Mouse (Mus musculus) stomach, postnatal 0 days (tissue): ENCODE measurements around the gene C8a. TPM values are rescaled to one million over a fixed set of nuclear protein-coding genes. Genes with fewer than 3 reads are reported as not detected.
A peak's percentile ranks its signal among the peaks of the same experiment; 100 is the strongest.

ENCODE experiments used
- ATAC-seq: fragments of 200-750 bp; cut with Nextera tagmentation; 2 replicates; pipeline ENCODE4 v1.8.0; 2017; ENCODE audit not compliant: low FRiP score, low TSS enrichment
- DNase-seq: peaks from one replicate; pipeline ENCODE4 v3.0.0-alpha.2; 2016; ENCODE audit warnings: low spot score
- H3K27ac ChIP-seq: fragments of 300-500 bp; sonication (generic); replicated peaks from 2 replicates; pipeline ENCODE4 v1.5.1; 2014; ENCODE audit warnings: mild to moderate bottlenecking, control low read depth
- H3K27me3 ChIP-seq: fragments of 300-500 bp; sonication (generic); 2 replicates; pipeline ENCODE4 v1.6.1; 2014; ENCODE audit warnings: low read length; ENCODE audit not compliant: control insufficient read depth, insufficient read depth
- H3K36me3 ChIP-seq: fragments of 300-500 bp; sonication (generic); 2 replicates; pipeline ENCODE4 v1.6.1; 2014; ENCODE audit warnings: low read length, mixed read lengths; ENCODE audit not compliant: control insufficient read depth, insufficient read depth
- H3K4me1 ChIP-seq: fragments of 300-500 bp; sonication (generic); replicated peaks from 2 replicates; pipeline ENCODE4 v1.6.1; 2014; ENCODE audit warnings: antibody characterized with exemption; ENCODE audit not compliant: control insufficient read depth, insufficient read depth
- H3K4me2 ChIP-seq: fragments of 300-500 bp; sonication (generic); replicated peaks from 2 replicates; pipeline ENCODE4 v1.6.1; 2014; ENCODE audit warnings: low read depth, mild to moderate bottlenecking, control low read depth, moderate library complexity
- H3K4me3 ChIP-seq: fragments of 300-500 bp; sonication (generic); 2 replicates; pipeline ENCODE4 v1.5.1; 2014; ENCODE audit warnings: low read depth, low read length, control low read depth
- H3K9ac ChIP-seq: fragments of 300-500 bp; sonication (generic); 2 replicates; pipeline ENCODE4 v1.6.1; 2014; ENCODE audit warnings: mild to moderate bottlenecking, low read length, control low read depth, mixed read lengths
- H3K9me3 ChIP-seq: fragments of 300-500 bp; sonication (generic); 2 replicates; pipeline ENCODE4 v1.6.1; 2016; ENCODE audit warnings: low read length; ENCODE audit not compliant: control insufficient read depth
- CTCF ChIP-seq: IDR thresholded peaks from 2 replicates; pipeline ENCODE4 v1.5.1; 2016; ENCODE audit warnings: antibody characterized with exemption, low read depth, mild to moderate bottlenecking, moderate library complexity
- EP300 ChIP-seq: optimal IDR thresholded peaks from 2 replicates; pipeline ENCODE3; 2016; ENCODE audit warnings: antibody characterized with exemption
- WGBS: fragments of 180-500 bp; shearing (Covaris S2); extraction: QIAGEN DNeasy Blood & Tissue Kit; methylation state at CpG from one replicate; pipeline ENCODE4 v1.1.7; 2014; 5-methylcytosine and 5-hydroxymethylcytosine counted together
- polyA plus RNA-seq: library from polyadenylated mRNA; unstranded; fragments of >200 nt; fragmentation: Nextera tagmentation; extraction: Ambion mirVana; gene quantifications from 2 replicates; pipeline ENCODE4 v1.2.1, GENCODE M21; 2015

C8a gene
- polyA plus RNA-seq = 0.06 TPM in 1 of 2 replicates, not detected in the other

GRCm38 (mm10) chr4:104876323-104876722 is at the start of gene C8a:
Gene C8a, minus strand, starts transcription at chr4:104876398.
- Histone ChIP-seq H3K27ac (no peak within 1 kb of the TSS), H3K27me3 (no peaks in the 10 kb centered on the region), H3K4me1 (no peaks in the 10 kb centered on the region), H3K36me3 (no peaks in the 10 kb centered on the region), H3K9ac (no peak within 1 kb of the TSS), H3K4me2 (no peak within 1 kb of the TSS), H3K4me3 (no peak within 1 kb of the TSS), H3K9me3 (no peaks in the 10 kb centered on the region)
- ATAC-seq (no peak), DNase-seq (no peak)
- TF ChIP-seq CTCF (no peak), EP300 (no peak)
- WGBS = 63% methylated on average over 3 of the region's 3 CpGs

DNA sequence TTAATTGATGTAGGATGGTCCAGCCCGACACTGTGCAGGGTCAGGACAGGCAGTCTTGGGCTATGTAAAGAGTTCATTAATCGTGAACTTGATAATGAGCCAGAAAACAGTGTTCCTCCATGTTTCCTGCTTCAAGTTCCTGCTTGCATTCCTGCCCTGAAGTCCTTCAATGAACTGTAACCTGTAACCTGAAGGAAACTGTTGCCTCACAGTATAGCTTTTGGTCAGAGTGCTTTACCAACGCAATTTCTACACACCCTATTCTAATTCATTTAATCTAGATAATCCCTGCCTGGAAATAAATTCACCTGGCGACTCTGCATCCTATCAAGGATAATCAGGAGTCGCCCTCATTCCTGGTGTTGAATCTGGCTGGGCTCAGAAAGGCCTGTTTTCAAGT is 49.2 kb upstream of the C8a start:
- H3K36me3 ChIP-seq = no peaks in the 10 kb centered on the region
- no peaks in the 10 kb centered on the region for H3K9me3 ChIP-seq
- no peak overlapping the region for H3K9ac ChIP-seq
- no peak overlapping the region for H3K27ac ChIP-seq
- no peaks in the 10 kb centered on the region for H3K27me3 ChIP-seq
- H3K4me3 ChIP-seq = no peak overlapping the region
- no peak for ATAC-seq
- no peak for DNase-seq
- H3K4me2 ChIP-seq = no peak overlapping the region
- H3K4me1 ChIP-seq = no peaks in the 10 kb centered on the region
- 72% methylated on average over 5 of the region's 5 CpGs for WGBS
- TF ChIP-seq EP300 (no peak), CTCF (no peak)

GRCm38 (mm10) chr4:104918017-104918416 is 41.8 kb upstream of the C8a start:
- DNase-seq = no peak
- Histone ChIP-seq H3K9me3 (no peaks in the 10 kb centered on the region), H3K27ac (no peak overlapping the region), H3K27me3 (no peaks in the 10 kb centered on the region), H3K4me1 (no peaks in the 10 kb centered on the region), H3K4me3 (no peak overlapping the region), H3K4me2 (no peak overlapping the region), H3K9ac (no peak overlapping the region), H3K36me3 (no peaks in the 10 kb centered on the region)
- no peak for ATAC-seq
- TF ChIP-seq EP300 (no peak), CTCF (no peak)
- 70% methylated on average over 6 of the region's 6 CpGs for WGBS

DNA sequence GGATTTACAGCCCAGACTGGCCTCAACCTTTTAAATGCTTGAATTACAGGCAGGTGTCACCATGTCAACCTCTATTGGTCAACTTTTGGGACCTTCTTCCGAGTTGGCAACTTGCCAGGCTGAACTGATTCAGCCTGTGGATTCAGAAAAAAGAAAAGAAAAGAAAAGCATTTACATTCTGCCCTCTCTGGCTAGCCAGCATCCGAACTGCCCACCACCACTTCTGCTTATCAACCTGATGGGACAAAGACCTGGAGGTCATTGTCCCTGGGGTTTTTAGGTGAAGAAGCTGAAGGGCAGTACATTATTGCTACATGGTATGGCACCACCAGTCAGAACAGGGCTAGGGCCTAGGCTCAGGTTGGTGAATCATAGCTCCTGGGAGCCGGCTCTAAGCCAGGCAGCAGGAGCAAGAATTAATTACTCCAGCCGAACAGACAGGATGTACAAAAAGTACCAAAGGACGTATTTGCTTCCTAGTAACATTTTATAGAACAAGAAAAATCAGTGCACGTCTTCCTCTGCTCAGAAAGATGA is 38.6 kb upstream of the C8a start:
- Histone ChIP-seq H3K4me3 (no peak overlapping the region), H3K4me1 (no peaks in the 10 kb centered on the region), H3K9me3 (no peaks in the 10 kb centered on the region), H3K4me2 (no peak overlapping the region), H3K27ac (no peak overlapping the region), H3K9ac (no peak overlapping the region), H3K27me3 (no peaks in the 10 kb centered on the region), H3K36me3 (no peaks in the 10 kb centered on the region)
- TF ChIP-seq EP300 = no peak
- TF ChIP-seq CTCF = no peak
- ATAC-seq (no peak), DNase-seq (no peak)
- 47% methylated on average over 6 of the region's 6 CpGs for WGBS

DNA sequence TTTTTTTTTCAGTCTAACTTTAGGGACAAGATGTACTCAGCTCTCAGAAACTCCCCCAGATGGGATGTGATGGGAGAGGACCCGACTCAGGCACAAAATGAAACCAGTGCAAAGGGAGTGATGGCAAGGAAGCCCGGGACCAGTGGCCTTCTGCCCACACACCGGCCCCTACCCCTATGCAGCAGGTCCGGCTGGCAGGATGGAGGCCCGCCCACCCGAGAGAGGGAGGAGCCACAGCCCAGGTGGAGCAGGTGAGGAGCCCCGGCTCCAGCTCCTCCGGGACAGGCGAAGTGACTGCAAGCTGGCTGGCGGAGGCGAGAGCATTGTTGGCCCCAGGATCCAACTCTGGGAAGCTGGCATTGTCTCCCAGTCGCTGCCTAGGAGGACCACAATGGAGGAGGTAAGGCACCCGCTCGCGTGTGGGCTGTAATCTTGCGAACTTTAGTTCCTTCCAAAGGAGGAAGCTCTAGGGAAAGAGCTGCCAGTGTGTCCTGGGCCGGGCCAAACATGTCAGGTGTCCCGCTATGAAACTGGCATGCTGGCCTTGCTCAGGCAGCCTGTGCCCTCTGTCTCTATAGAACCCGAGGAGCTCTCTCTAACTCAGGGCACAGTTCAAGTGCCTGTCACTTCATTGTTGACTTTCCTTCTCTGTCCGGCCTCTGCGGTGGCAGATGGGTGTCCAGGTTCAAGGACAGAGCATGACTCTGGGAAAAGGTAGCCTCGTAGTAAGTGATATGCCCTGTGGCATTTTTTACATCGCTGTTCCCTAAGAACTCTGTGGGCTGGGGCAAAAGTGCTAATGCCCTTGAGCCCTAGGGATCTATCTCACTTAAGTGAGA is 37.3 kb upstream of the C8a start, which contains the start of gene Fyb2:
Gene Fyb2, plus strand, starts transcription at position 166 of the 839 bp plus-strand sequence.
- Histone ChIP-seq H3K27me3 (no peaks in the 10 kb centered on the region), H3K9ac (no peak within 1 kb of the TSS), H3K4me1 (no peaks in the 10 kb centered on the region), H3K4me3 (peak within 1 kb of the TSS; percentile 8; the same call in 1 of the 2 replicates), H3K27ac (no peak within 1 kb of the TSS), H3K4me2 (peak within 1 kb of the TSS; percentile 46), H3K9me3 (no peaks in the 10 kb centered on the region), H3K36me3 (no peaks in the 10 kb centered on the region)
- ATAC-seq = no peak; the same call in 1 of the 2 replicates
- DNase-seq = peak; percentile 32
- 26% methylated on average over 23 of the region's 23 CpGs for WGBS
- TF ChIP-seq EP300 (no peak), CTCF (no peak)

GRCm38 (mm10) chr4:104911685-104912084 is 35.5 kb upstream of the C8a start:
- DNase-seq = peak; percentile 77
- Histone ChIP-seq H3K36me3 (no peaks in the 10 kb centered on the region), H3K27ac (no peak overlapping the region), H3K9ac (no peak overlapping the region), H3K27me3 (no peaks in the 10 kb centered on the region), H3K4me1 (no peaks in the 10 kb centered on the region), H3K9me3 (no peaks in the 10 kb centered on the region), H3K4me3 (no peak overlapping the region), H3K4me2 (no peak overlapping the region)
- 0 out of 2 replicates have a peak, but pooled peaks have one; percentile 65 for ATAC-seq
- TF ChIP-seq CTCF (peak; percentile 91), EP300 (no peak)
- WGBS = 27% methylated on average over 7 of the region's 7 CpGs
